Mouse (Mus musculus): ENCODE results near the gene Adamts13. TPM values are rescaled to one million over a fixed set of nuclear protein-coding genes. Genes with fewer than 3 reads are reported as not detected.

Gene Adamts13
- polyA plus RNA-seq, 1 experiment from 2014 or later, result not detected

DNA sequence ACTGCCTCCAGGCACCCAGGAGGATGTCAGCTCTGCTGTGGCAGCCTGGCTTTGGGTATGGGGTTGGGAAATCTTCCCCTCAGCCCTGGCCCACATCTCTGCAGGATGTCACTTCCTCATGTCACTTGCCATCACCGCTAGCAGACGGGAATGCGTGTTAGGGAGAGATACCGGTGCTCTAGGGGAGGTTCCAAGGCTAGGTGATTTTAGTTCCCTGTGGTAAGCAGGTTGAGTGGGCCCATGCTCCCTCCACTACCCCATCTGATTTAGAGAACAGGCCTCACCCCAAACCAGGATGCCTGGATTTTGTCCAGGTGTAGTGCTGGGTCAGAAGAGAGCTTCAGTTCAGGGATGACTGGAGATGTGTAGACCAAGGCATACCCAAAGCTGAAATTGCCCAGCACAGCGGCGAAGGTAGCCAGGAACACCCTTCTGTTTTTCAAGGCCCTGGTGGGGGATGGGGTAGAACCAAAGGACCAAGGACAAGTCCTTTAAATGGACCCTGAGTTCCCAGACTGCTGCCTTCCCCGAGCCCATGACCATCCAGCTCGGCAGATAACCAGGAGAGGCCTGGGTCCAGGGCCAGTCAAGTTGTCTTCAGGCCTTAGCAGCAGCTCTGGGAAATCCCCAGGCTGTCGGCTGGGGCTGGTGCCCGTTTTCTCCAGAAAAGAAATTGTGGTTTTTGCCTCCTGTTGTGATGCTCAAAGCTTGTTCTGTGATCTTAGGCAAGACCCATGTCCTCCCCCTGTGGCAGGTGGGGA lies 53.8 kb downstream of the Adamts13 start:
- Histone ChIP-seq H3K36me3 (ENCODE audit: control insufficient read depth, insufficient read depth, low read length) (no peaks in the 10 kb centered on the region), H3K27ac (replicated peaks in 1 of 2; ENCODE audit: control insufficient read depth in 1 of 2, insufficient read depth in 1 of 2, low read depth in 2 of 2, low read length in 2 of 2) (no peak overlapping the region), H3K4me3 (ENCODE audit: control insufficient read depth in 1 of 2, insufficient read depth in 1 of 2, low read depth in 1 of 2, low read length in 2 of 2) (no peak overlapping the region), H3K27me3 (ENCODE audit: control insufficient read depth, insufficient read depth, low read length) (peaks cover 11% of the 10 kb centered on the region), H3K4me2 (ENCODE audit: low read length) (no peak overlapping the region), H3K4me1 (ENCODE audit: control insufficient read depth in 2 of 2, insufficient read depth in 2 of 2, low read length in 2 of 2) (peaks cover 3 to 4% of the 10 kb centered on the region in 2 experiments; a peak in 2 of 4 replicates), H3K9ac (ENCODE audit: low read length) (no peak overlapping the region), H3K9me3 (ENCODE audit: control insufficient read depth, low read length) (no peaks in the 10 kb centered on the region)
- WGBS, result 59% methylated on average over 10 of the region's 10 CpGs
- ATAC-seq (ENCODE audit: insufficient number of reproducible peaks, insufficient read depth, low FRiP score, low read depth), result no peak

DNA sequence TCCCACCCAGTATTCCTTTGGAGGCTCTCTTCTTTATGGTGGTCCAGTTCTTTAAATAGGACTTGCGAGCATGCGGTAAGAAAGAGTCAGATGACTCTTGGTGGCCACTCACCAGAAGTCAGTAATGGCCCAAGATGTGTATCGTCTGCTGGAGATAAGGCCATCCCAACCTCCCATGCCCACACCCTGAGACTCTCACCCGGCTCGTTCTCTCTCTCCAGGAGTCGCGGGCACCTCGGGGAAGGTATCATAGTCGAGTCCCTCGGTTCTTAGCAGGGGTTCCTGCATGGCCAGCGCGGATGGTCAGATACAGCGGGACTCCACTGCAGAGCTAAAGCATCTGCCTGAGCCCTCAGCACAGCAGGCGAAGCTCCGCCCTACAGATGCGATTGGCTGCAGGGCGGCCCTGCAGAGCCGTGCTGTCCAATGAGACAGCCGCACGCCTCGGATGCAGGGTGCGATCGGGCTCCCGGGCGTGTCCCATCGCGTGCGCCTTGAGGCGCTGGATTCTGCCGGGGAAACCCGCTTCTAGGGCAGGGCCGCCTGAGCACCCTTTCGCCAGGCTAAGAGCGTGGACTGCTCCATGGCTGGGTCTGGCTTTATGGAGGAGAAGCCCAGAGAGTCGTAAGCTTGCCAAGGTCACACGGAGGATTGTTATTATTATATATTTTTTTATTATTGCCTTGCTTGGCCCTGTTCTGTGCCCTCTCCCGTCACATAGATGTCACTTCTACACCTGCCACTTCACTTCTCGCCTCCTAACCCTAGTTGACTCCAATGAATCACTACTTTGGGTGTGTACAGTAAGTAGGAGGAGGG lies 54.6 kb downstream of the Adamts13 start, which contains the start of gene Slc2a6:
TSS of gene Slc2a6 (minus strand) at position 381 of the 819 bp plus-strand sequence.
- peak within 1 kb of the TSS; percentile 59; the same call in 1 of the 2 replicates for H3K9ac ChIP-seq (ENCODE audit: low read length)
- no peaks in the 10 kb centered on the region for H3K9me3 ChIP-seq (ENCODE audit: control insufficient read depth, low read length)
- peaks cover 11% of the 10 kb centered on the region for H3K27me3 ChIP-seq (ENCODE audit: control insufficient read depth, insufficient read depth, low read length)
- H3K36me3 ChIP-seq (ENCODE audit: control insufficient read depth, insufficient read depth, low read length), result no peaks in the 10 kb centered on the region
- H3K4me1 ChIP-seq (ENCODE audit: control insufficient read depth in 2 of 2, insufficient read depth in 2 of 2, low read length in 2 of 2), result peaks cover 3 to 4% of the 10 kb centered on the region in 2 experiments; a peak in 2 of 4 replicates
- 3% methylated on average over 38 of the region's 38 CpGs for WGBS
- peak; percentile 90 for ATAC-seq (ENCODE audit: insufficient number of reproducible peaks, insufficient read depth, low FRiP score, low read depth)
- H3K4me2 ChIP-seq (ENCODE audit: low read length), result peak within 1 kb of the TSS; percentile 65
- no peak within 1 kb of the TSS for H3K27ac ChIP-seq (replicated peaks in 1 of 2; ENCODE audit: control insufficient read depth in 1 of 2, insufficient read depth in 1 of 2, low read depth in 2 of 2, low read length in 2 of 2)
- peak within 1 kb of the TSS; percentile 11 to 18; a peak in 1 of 4 replicates for H3K4me3 ChIP-seq (ENCODE audit: control insufficient read depth in 1 of 2, insufficient read depth in 1 of 2, low read depth in 1 of 2, low read length in 2 of 2)

DNA sequence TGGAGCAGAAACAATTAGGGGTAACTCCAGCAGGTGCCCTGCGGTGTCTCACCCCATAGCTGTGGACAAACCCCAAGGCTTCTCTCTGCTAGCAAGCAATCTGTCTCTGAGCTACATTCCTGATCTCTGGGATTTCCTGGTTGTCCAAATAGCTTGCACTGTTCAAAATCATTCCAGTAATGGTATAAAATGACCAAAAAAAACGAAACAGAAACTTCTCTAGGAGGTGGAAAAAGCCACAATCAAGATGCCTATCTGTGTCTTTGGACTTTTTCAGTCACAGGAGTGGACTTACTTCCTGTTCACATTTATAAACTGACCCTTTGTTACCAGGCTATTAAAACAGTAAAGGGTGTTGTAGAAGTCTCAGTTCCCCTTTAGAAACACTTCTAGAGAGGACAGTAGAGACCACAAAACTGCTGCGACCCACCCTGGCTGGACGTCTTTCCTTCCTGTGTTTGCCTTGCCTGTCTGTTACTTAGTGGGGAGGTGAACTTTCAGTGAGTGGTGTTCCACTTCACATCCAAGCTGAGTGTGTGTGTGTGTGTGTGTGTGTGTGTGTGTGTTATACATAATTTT lies 55.3 kb downstream of the Adamts13 start:
- 61% methylated on average over 4 of the region's 4 CpGs for WGBS
- Histone ChIP-seq H3K9me3 (ENCODE audit: control insufficient read depth, low read length) (no peaks in the 10 kb centered on the region), H3K27me3 (ENCODE audit: control insufficient read depth, insufficient read depth, low read length) (peaks cover 11% of the 10 kb centered on the region), H3K9ac (ENCODE audit: low read length) (no peak overlapping the region), H3K4me1 (ENCODE audit: control insufficient read depth in 2 of 2, insufficient read depth in 2 of 2, low read length in 2 of 2) (peaks cover 3 to 4% of the 10 kb centered on the region in 2 experiments; a peak in 2 of 4 replicates), H3K36me3 (ENCODE audit: control insufficient read depth, insufficient read depth, low read length) (no peaks in the 10 kb centered on the region), H3K4me2 (ENCODE audit: low read length) (peak overlapping the region; percentile 65), H3K27ac (replicated peaks in 1 of 2; ENCODE audit: control insufficient read depth in 1 of 2, insufficient read depth in 1 of 2, low read depth in 2 of 2, low read length in 2 of 2) (no peak overlapping the region), H3K4me3 (ENCODE audit: control insufficient read depth in 1 of 2, insufficient read depth in 1 of 2, low read depth in 1 of 2, low read length in 2 of 2) (no peak overlapping the region)
- no peak for ATAC-seq (ENCODE audit: insufficient number of reproducible peaks, insufficient read depth, low FRiP score, low read depth)

DNA sequence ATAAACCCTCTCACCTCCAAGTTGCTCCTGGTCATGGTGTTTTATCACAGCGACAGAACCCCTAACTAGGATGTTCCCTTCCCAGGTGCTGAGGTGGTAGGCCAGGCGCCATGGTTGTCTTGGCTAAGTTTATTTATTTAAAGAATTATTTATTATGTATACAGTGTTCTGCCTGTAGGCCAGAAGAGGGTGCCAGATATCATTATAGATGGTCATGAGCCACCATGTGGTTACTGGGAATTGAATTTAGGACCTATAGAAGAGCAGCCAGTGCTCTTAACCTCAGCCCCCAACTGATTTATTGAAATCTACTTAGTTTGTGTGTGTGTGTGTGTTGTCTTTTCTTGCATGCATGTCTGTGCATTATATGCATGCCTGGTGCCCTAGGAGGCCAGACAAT lies 59.1 kb downstream of the Adamts13 start:
- Histone ChIP-seq H3K9ac (ENCODE audit: low read length) (no peak overlapping the region), H3K36me3 (ENCODE audit: control insufficient read depth, insufficient read depth, low read length) (no peaks in the 10 kb centered on the region), H3K4me1 (ENCODE audit: control insufficient read depth in 2 of 2, insufficient read depth in 2 of 2, low read length in 2 of 2) (peaks cover 3 to 4% of the 10 kb centered on the region in 2 experiments; a peak in 2 of 4 replicates), H3K9me3 (ENCODE audit: control insufficient read depth, low read length) (no peaks in the 10 kb centered on the region), H3K4me2 (ENCODE audit: low read length) (no peak overlapping the region), H3K4me3 (ENCODE audit: control insufficient read depth in 1 of 2, insufficient read depth in 1 of 2, low read depth in 1 of 2, low read length in 2 of 2) (no peak overlapping the region), H3K27ac (replicated peaks in 1 of 2; ENCODE audit: control insufficient read depth in 1 of 2, insufficient read depth in 1 of 2, low read depth in 2 of 2, low read length in 2 of 2) (no peak overlapping the region), H3K27me3 (ENCODE audit: control insufficient read depth, insufficient read depth, low read length) (peaks cover 9% of the 10 kb centered on the region)
- WGBS, result 58% methylated on average over 2 of the region's 2 CpGs
- no peak for ATAC-seq (ENCODE audit: insufficient number of reproducible peaks, insufficient read depth, low FRiP score, low read depth)

DNA sequence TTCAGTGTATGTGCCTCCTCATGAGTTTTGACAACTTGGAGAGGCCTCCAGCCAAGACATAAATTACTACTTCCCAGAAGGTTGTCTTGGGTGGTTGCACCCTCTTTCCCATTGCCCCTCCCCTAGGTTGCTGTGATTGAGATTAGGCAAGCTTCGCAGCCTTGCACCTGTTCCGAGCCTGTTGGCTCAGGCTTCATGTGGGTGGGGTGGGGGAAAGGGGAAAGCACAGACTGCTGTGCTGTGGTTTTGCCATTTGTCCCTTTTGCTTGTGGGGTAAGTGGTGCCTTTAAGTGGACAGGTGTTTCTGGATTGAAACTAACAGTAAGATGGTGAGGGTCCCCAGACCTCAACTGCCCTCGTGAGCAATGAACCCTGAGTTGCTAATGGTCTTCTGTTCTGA lies 62.8 kb downstream of the Adamts13 start:
- ATAC-seq (ENCODE audit: insufficient number of reproducible peaks, insufficient read depth, low FRiP score, low read depth), result no peak
- no peak overlapping the region for H3K9ac ChIP-seq (ENCODE audit: low read length)
- no peak overlapping the region for H3K4me3 ChIP-seq (ENCODE audit: control insufficient read depth in 1 of 2, insufficient read depth in 1 of 2, low read depth in 1 of 2, low read length in 2 of 2)
- no peaks in the 10 kb centered on the region for H3K36me3 ChIP-seq (ENCODE audit: control insufficient read depth, insufficient read depth, low read length)
- H3K27me3 ChIP-seq (ENCODE audit: control insufficient read depth, insufficient read depth, low read length), result no peaks in the 10 kb centered on the region
- no peak overlapping the region for H3K27ac ChIP-seq (replicated peaks in 1 of 2; ENCODE audit: control insufficient read depth in 1 of 2, insufficient read depth in 1 of 2, low read depth in 2 of 2, low read length in 2 of 2)
- no peaks in the 10 kb centered on the region for H3K4me1 ChIP-seq (ENCODE audit: control insufficient read depth in 2 of 2, insufficient read depth in 2 of 2, low read length in 2 of 2)
- H3K4me2 ChIP-seq (ENCODE audit: low read length), result no peak overlapping the region
- H3K9me3 ChIP-seq (ENCODE audit: control insufficient read depth, low read length), result no peaks in the 10 kb centered on the region
- WGBS, result 62% methylated on average over 3 of the region's 3 CpGs

DNA sequence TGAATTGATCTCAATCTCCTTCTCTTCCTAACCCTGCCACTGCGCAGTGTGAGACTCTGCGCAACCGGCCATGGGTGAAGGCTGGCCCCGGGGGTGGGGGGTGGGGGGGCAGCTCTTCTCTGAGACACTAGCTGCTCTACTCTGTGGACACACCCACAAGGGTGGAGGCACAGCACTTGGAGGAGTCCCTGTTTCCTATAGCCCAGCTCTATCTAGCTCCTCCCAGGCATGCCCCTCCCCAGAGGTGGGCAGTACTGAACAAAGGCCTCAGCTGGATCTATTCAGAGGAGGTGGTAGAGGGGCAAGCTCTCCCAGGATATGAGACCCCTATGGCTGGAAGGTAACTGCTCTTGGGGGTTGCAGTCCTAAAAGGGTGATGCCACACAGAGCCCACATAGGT lies 63.8 kb downstream of the Adamts13 start:
- no peak overlapping the region for H3K4me2 ChIP-seq (ENCODE audit: low read length)
- H3K27ac ChIP-seq (replicated peaks in 1 of 2; ENCODE audit: control insufficient read depth in 1 of 2, insufficient read depth in 1 of 2, low read depth in 2 of 2, low read length in 2 of 2), result no peak overlapping the region
- H3K9me3 ChIP-seq (ENCODE audit: control insufficient read depth, low read length), result no peaks in the 10 kb centered on the region
- H3K27me3 ChIP-seq (ENCODE audit: control insufficient read depth, insufficient read depth, low read length), result no peaks in the 10 kb centered on the region
- no peak overlapping the region for H3K4me3 ChIP-seq (ENCODE audit: control insufficient read depth in 1 of 2, insufficient read depth in 1 of 2, low read depth in 1 of 2, low read length in 2 of 2)
- H3K4me1 ChIP-seq (ENCODE audit: control insufficient read depth in 2 of 2, insufficient read depth in 2 of 2, low read length in 2 of 2), result no peaks in the 10 kb centered on the region
- 56% methylated on average over 4 of the region's 4 CpGs for WGBS
- no peak for ATAC-seq (ENCODE audit: insufficient number of reproducible peaks, insufficient read depth, low FRiP score, low read depth)
- no peaks in the 10 kb centered on the region for H3K36me3 ChIP-seq (ENCODE audit: control insufficient read depth, insufficient read depth, low read length)
- no peak overlapping the region for H3K9ac ChIP-seq (ENCODE audit: low read length)

DNA sequence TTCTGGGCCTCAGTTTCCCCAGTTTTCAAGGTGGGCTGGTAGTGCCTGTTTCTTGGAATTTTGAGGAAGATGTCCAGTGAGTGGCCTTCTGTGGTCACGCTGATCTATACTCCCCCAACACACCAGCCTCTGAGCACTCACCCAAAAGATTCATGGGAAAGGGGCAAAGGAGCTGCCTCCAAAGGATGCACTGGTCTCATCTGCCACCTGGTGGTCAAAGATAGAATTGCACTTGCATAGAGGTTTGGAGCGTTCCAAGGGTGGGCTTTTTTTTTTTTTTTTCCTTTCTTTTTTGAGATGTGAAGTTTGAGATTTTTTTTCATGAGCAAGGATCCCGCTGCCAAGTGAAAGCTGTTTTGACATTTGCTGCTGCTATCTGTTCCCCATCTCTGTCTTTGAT lies 65.4 kb downstream of the Adamts13 start:
- no peaks in the 10 kb centered on the region for H3K9me3 ChIP-seq (ENCODE audit: control insufficient read depth, low read length)
- no peaks in the 10 kb centered on the region for H3K27me3 ChIP-seq (ENCODE audit: control insufficient read depth, insufficient read depth, low read length)
- ATAC-seq (ENCODE audit: insufficient number of reproducible peaks, insufficient read depth, low FRiP score, low read depth), result no peak
- no peak overlapping the region for H3K9ac ChIP-seq (ENCODE audit: low read length)
- H3K36me3 ChIP-seq (ENCODE audit: control insufficient read depth, insufficient read depth, low read length), result no peaks in the 10 kb centered on the region
- H3K27ac ChIP-seq (replicated peaks in 1 of 2; ENCODE audit: control insufficient read depth in 1 of 2, insufficient read depth in 1 of 2, low read depth in 2 of 2, low read length in 2 of 2), result no peak overlapping the region
- H3K4me2 ChIP-seq (ENCODE audit: low read length), result no peak overlapping the region
- no peak overlapping the region for H3K4me3 ChIP-seq (ENCODE audit: control insufficient read depth in 1 of 2, insufficient read depth in 1 of 2, low read depth in 1 of 2, low read length in 2 of 2)
- H3K4me1 ChIP-seq (ENCODE audit: control insufficient read depth in 2 of 2, insufficient read depth in 2 of 2, low read length in 2 of 2), result peaks cover 0 to 5% of the 10 kb centered on the region in 2 experiments; a peak in 1 of 4 replicates
- WGBS, result 1% methylated on average over 3 of the region's 3 CpGs
